20 mouse cellular contexts compared by ENCODE assay signal in genomic region chr17:12700373-12700772, GRCm38 (mm10). TPM values are rescaled to one million over a fixed set of nuclear protein-coding genes. Genes with fewer than 3 reads are reported as not detected.
DNase-seq lines count a peak whose midpoint lies in the region; ATAC-seq lines count a peak whose summit lies in the region.
"Had no signal": no experiment of that assay in that cellular context is flagged by ENCODE, and none has a peak within 500 bp of the region (broad histone marks: within the 10 kb centered on the region; RNA-seq: fewer than 3 reads in every experiment).

No protein-coding gene starts in this region.

- no peak overlapping the region for H3K4me2 ChIP-seq in intestine, embryonic 14.5 days (ENCODE audit: low read length)
- no peak overlapping the region for H3K4me2 ChIP-seq in intestine, embryonic 15.5 days (replicated peaks)
- H3K4me2 ChIP-seq in stomach, embryonic 15.5 days: no peak overlapping the region
- no peak overlapping the region for H3K4me2 ChIP-seq in forebrain, embryonic 12.5 days
- H3K4me2 ChIP-seq: heart, embryonic 12.5 days had no signal

- 92% methylated on average over 6 of the region's 6 CpGs for WGBS in intestine, embryonic 14.5 days
- 88% methylated on average over 6 of the region's 6 CpGs for WGBS in intestine, embryonic 15.5 days
- 91% methylated on average over 6 of the region's 6 CpGs for WGBS in stomach, embryonic 15.5 days
- 93% methylated on average over 6 of the region's 6 CpGs for WGBS in forebrain, embryonic 12.5 days

- no peak overlapping the region for H3K9ac ChIP-seq in intestine, embryonic 14.5 days (ENCODE audit: low read length)
- no peak overlapping the region for H3K9ac ChIP-seq in intestine, embryonic 15.5 days
- no peak overlapping the region for H3K9ac ChIP-seq in stomach, embryonic 15.5 days
- no peak overlapping the region for H3K9ac ChIP-seq in forebrain, embryonic 12.5 days
- H3K9ac ChIP-seq: heart, embryonic 12.5 days had no signal

- no peaks in the 10 kb centered on the region for H3K27me3 ChIP-seq in intestine, embryonic 14.5 days (replicated peaks; ENCODE audit: control insufficient read depth, insufficient read depth, low read length)
- no peaks in the 10 kb centered on the region for H3K27me3 ChIP-seq in intestine, embryonic 15.5 days (replicated peaks)
- H3K27me3 ChIP-seq in stomach, embryonic 15.5 days (replicated peaks): no peaks in the 10 kb centered on the region
- no peaks in the 10 kb centered on the region for H3K27me3 ChIP-seq in forebrain, embryonic 12.5 days
- H3K27me3 ChIP-seq: heart, embryonic 12.5 days had no signal

- H3K4me3 ChIP-seq in intestine, embryonic 14.5 days (ENCODE audit: low read depth, low read length): no peak overlapping the region
- H3K4me3 ChIP-seq in intestine, embryonic 15.5 days (replicated peaks): no peak overlapping the region
- H3K4me3 ChIP-seq in stomach, embryonic 15.5 days (replicated peaks): no peak overlapping the region
- no peak overlapping the region for H3K4me3 ChIP-seq in forebrain, embryonic 12.5 days (replicated peaks)
- H3K4me3 ChIP-seq: embryonic facial prominence, embryonic 10.5 days; heart, adult 2 months; heart, embryonic 12.5 days had no signal

- DNase-seq in kidney, postnatal 14 days: peak; percentile 44
- DNase-seq in kidney, adult 18-20 months: no peak
- DNase-seq in intestine, embryonic 14.5 days (ENCODE audit: low spot score): no peak
- DNase-seq in left cerebral cortex, adult 8-10 months (ENCODE audit: low spot score in 2 of 2): no peak
- no peak for DNase-seq in left cerebral cortex, postnatal 4 days
- DNase-seq: adrenal gland, adult 8-10 months; adrenal gland, postnatal 36 days; cerebellum, adult 2 months; cerebellum, postnatal 10 days; gastrocnemius, postnatal 10 days; heart, adult 2 months; heart, postnatal 36 days had no signal

- peaks cover 98% of the 10 kb centered on the region for H3K36me3 ChIP-seq in intestine, embryonic 14.5 days (ENCODE audit: control insufficient read depth, insufficient read depth, low read length)
- peaks cover 31% of the 10 kb centered on the region for H3K36me3 ChIP-seq in intestine, embryonic 15.5 days
- H3K36me3 ChIP-seq in stomach, embryonic 15.5 days: peaks cover 47% of the 10 kb centered on the region
- peaks cover 98% of the 10 kb centered on the region for H3K36me3 ChIP-seq in forebrain, embryonic 12.5 days (replicated peaks)

- H3K9me3 ChIP-seq in intestine, embryonic 14.5 days (ENCODE audit: control insufficient read depth, low read length): no peaks in the 10 kb centered on the region
- no peaks in the 10 kb centered on the region for H3K9me3 ChIP-seq in intestine, embryonic 15.5 days
- no peaks in the 10 kb centered on the region for H3K9me3 ChIP-seq in stomach, embryonic 15.5 days
- no peaks in the 10 kb centered on the region for H3K9me3 ChIP-seq in forebrain, embryonic 12.5 days
- H3K9me3 ChIP-seq: embryonic facial prominence, embryonic 10.5 days; heart, embryonic 12.5 days had no signal

- H3K4me1 ChIP-seq in intestine, embryonic 14.5 days (replicated peaks; ENCODE audit: control insufficient read depth, insufficient read depth, low read length): no peaks in the 10 kb centered on the region
- H3K4me1 ChIP-seq in intestine, embryonic 15.5 days (replicated peaks): 0 out of 2 replicates have a peak, but pooled peaks cover 2% of the 10 kb centered on the region
- no peaks in the 10 kb centered on the region for H3K4me1 ChIP-seq in stomach, embryonic 15.5 days
- no peaks in the 10 kb centered on the region for H3K4me1 ChIP-seq in forebrain, embryonic 12.5 days
- H3K4me1 ChIP-seq: embryonic facial prominence, embryonic 10.5 days had no signal

- intact Hi-C loops in left cerebral cortex, postnatal 4 days (cut with DNase I): no loop called here

- no peak overlapping the region for H3K27ac ChIP-seq in intestine, embryonic 14.5 days (ENCODE audit: low read depth)
- H3K27ac ChIP-seq in intestine, embryonic 15.5 days: no peak overlapping the region
- no peak overlapping the region for H3K27ac ChIP-seq in stomach, embryonic 15.5 days
- no peak overlapping the region for H3K27ac ChIP-seq in forebrain, embryonic 12.5 days
- H3K27ac ChIP-seq: embryonic facial prominence, embryonic 10.5 days; heart, adult 2 months had no signal

- peak; percentile 59 for ATAC-seq in intestine, embryonic 14.5 days (replicated peaks; ENCODE audit: low FRiP score, low TSS enrichment, low read depth)
- peak; percentile 97 for ATAC-seq in intestine, embryonic 15.5 days
- peak; percentile 29; the same call in 1 of the 2 replicates for ATAC-seq in stomach, embryonic 15.5 days (ENCODE audit: insufficient read depth, low FRiP score, low read depth)
- ATAC-seq in forebrain, embryonic 12.5 days (ENCODE audit: low FRiP score): no peak
- ATAC-seq: forebrain, embryonic 14.5 days had no signal

RNA-seq across cellular contexts. Expression of gene Slc22a1, which starts 24.7 kb away (rescaled TPM):
- polyA plus RNA-seq in intestine, embryonic 14.5 days (2014; fragmentation: Nextera tagmentation; extraction: Ambion mirVana): 0.34 TPM in 1 of 2 replicates, not detected in the other
- polyA plus RNA-seq in intestine, embryonic 15.5 days (2015; fragmentation: Nextera tagmentation; extraction: Ambion mirVana): 0.40 and 0.51 TPM in 2 replicates
- 0.17 and 1.1 TPM in 2 replicates for polyA plus RNA-seq in stomach, embryonic 15.5 days (2015; fragmentation: Nextera tagmentation; extraction: Ambion mirVana)
- total RNA-seq in left cerebral cortex, adult 8-10 months (2022): 1 to 10 TPM in 1 of 4 experiments, under 1 TPM in 2, not detected in 1; 0.97 to 2.4 (median 0.98) TPM
- polyA plus RNA-seq in forebrain, embryonic 12.5 days (2016; fragmentation: Nextera tagmentation; extraction: Ambion mirVana): 0.10 TPM in 1 of 2 replicates, not detected in the other
- total RNA-seq in left cerebral cortex, postnatal 4 days (2021): 1 to 10 TPM in 1 of 2 experiments, under 1 TPM in 1; 0.95 to 1.4 TPM
- total RNA-seq: gastrocnemius, postnatal 10 days; gastrocnemius, postnatal 4 days had no signal
- polyA plus RNA-seq: embryonic facial prominence, embryonic 10.5 days; forebrain, embryonic 14.5 days; hindbrain, embryonic 11.5 days had no signal
